Mouse (Mus musculus): ENCODE data around the gene Nfe2l1. TPM values are rescaled to one million over a fixed set of nuclear protein-coding genes. Genes with fewer than 3 reads are reported as not detected.
"Not testable (repeated sequence)": the region's sequence is repeated elsewhere in the genome, so short reads cannot be mapped to it uniquely, and the experiment has no call there.

Gene Nfe2l1
- total RNA-seq, 1 experiment from 2014 or later: 56.7 TPM

GRCm38 (mm10) chr11:96849681-96850467 is 20.1 kb upstream of the Nfe2l1 start, which contains the start of gene Copz2:
Gene Copz2, plus strand, starts transcription at chr11:96849870.
- 0 out of 2 replicates have a peak, but pooled peaks have one; percentile 22 for ATAC-seq (replicated peaks; ENCODE audit: insufficient number of reproducible peaks, low FRiP score, low TSS enrichment, poor library complexity, severe bottlenecking)

- not testable (repeated sequence) for ATAC-seq (replicated peaks; ENCODE audit: insufficient number of reproducible peaks, low FRiP score, low TSS enrichment, poor library complexity, severe bottlenecking)
Measured at GRCm38 (mm10) chr11:96849145-96849544, 19.4 kb upstream of the Nfe2l1 start.

- no peak for ATAC-seq (replicated peaks; ENCODE audit: insufficient number of reproducible peaks, low FRiP score, low TSS enrichment, poor library complexity, severe bottlenecking)
Measured at GRCm38 (mm10) chr11:96848694-96849093, 18.9 kb upstream of the Nfe2l1 start.

GRCm38 (mm10) chr11:96847240-96847639 is 17.5 kb upstream of the Nfe2l1 start:
- no peak for ATAC-seq (replicated peaks; ENCODE audit: insufficient number of reproducible peaks, low FRiP score, low TSS enrichment, poor library complexity, severe bottlenecking)

GRCm38 (mm10) chr11:96843627-96844026 is 13.9 kb upstream of the Nfe2l1 start:
- no peak for ATAC-seq (replicated peaks; ENCODE audit: insufficient number of reproducible peaks, low FRiP score, low TSS enrichment, poor library complexity, severe bottlenecking)

GRCm38 (mm10) chr11:96840290-96840689 is 10.5 kb upstream of the Nfe2l1 start:
- no peak for ATAC-seq (replicated peaks; ENCODE audit: insufficient number of reproducible peaks, low FRiP score, low TSS enrichment, poor library complexity, severe bottlenecking)

- ATAC-seq (replicated peaks; ENCODE audit: insufficient number of reproducible peaks, low FRiP score, low TSS enrichment, poor library complexity, severe bottlenecking): no peak
Measured at GRCm38 (mm10) chr11:96839877-96840276, 10.1 kb upstream of the Nfe2l1 start.

GRCm38 (mm10) chr11:96839428-96839827 is 9.7 kb upstream of the Nfe2l1 start:
- no peak for ATAC-seq (replicated peaks; ENCODE audit: insufficient number of reproducible peaks, low FRiP score, low TSS enrichment, poor library complexity, severe bottlenecking)

- no peak for ATAC-seq (replicated peaks; ENCODE audit: insufficient number of reproducible peaks, low FRiP score, low TSS enrichment, poor library complexity, severe bottlenecking)
Measured at GRCm38 (mm10) chr11:96838341-96838740, 8.6 kb upstream of the Nfe2l1 start.

- no peak; the same call in 1 of the 2 replicates for ATAC-seq (replicated peaks; ENCODE audit: insufficient number of reproducible peaks, low FRiP score, low TSS enrichment, poor library complexity, severe bottlenecking)
Measured at GRCm38 (mm10) chr11:96837298-96837697, 7.5 kb upstream of the Nfe2l1 start.

- no peak for ATAC-seq (replicated peaks; ENCODE audit: insufficient number of reproducible peaks, low FRiP score, low TSS enrichment, poor library complexity, severe bottlenecking)
Measured at GRCm38 (mm10) chr11:96834127-96834526, 4.4 kb upstream of the Nfe2l1 start.

- ATAC-seq (replicated peaks; ENCODE audit: insufficient number of reproducible peaks, low FRiP score, low TSS enrichment, poor library complexity, severe bottlenecking): no peak
Measured at GRCm38 (mm10) chr11:96832973-96833372, 3.2 kb upstream of the Nfe2l1 start.

- ATAC-seq (replicated peaks; ENCODE audit: insufficient number of reproducible peaks, low FRiP score, low TSS enrichment, poor library complexity, severe bottlenecking): no peak
Measured at GRCm38 (mm10) chr11:96832541-96832940, 2.8 kb upstream of the Nfe2l1 start.

GRCm38 (mm10) chr11:96831516-96831915 is 1.7 kb upstream of the Nfe2l1 start:
- no peak for ATAC-seq (replicated peaks; ENCODE audit: insufficient number of reproducible peaks, low FRiP score, low TSS enrichment, poor library complexity, severe bottlenecking)

GRCm38 (mm10) chr11:96830539-96831216 is 910 bp upstream of the Nfe2l1 start:
- no peak for ATAC-seq (replicated peaks; ENCODE audit: insufficient number of reproducible peaks, low FRiP score, low TSS enrichment, poor library complexity, severe bottlenecking)

GRCm38 (mm10) chr11:96829403-96829812 is 360 bp downstream of the Nfe2l1 start:
- peak; percentile 42 for ATAC-seq (replicated peaks; ENCODE audit: insufficient number of reproducible peaks, low FRiP score, low TSS enrichment, poor library complexity, severe bottlenecking)

- ATAC-seq (replicated peaks; ENCODE audit: insufficient number of reproducible peaks, low FRiP score, low TSS enrichment, poor library complexity, severe bottlenecking): no peak
Measured at GRCm38 (mm10) chr11:96828881-96829280, 887 bp downstream of the Nfe2l1 start.

- ATAC-seq (replicated peaks; ENCODE audit: insufficient number of reproducible peaks, low FRiP score, low TSS enrichment, poor library complexity, severe bottlenecking): no peak
Measured at GRCm38 (mm10) chr11:96827917-96828316, 1.9 kb downstream of the Nfe2l1 start.

- no peak for ATAC-seq (replicated peaks; ENCODE audit: insufficient number of reproducible peaks, low FRiP score, low TSS enrichment, poor library complexity, severe bottlenecking)
Measured at GRCm38 (mm10) chr11:96827062-96827581, 2.6 kb downstream of the Nfe2l1 start.

- no peak for ATAC-seq (replicated peaks; ENCODE audit: insufficient number of reproducible peaks, low FRiP score, low TSS enrichment, poor library complexity, severe bottlenecking)
Measured at GRCm38 (mm10) chr11:96826481-96826880, 3.3 kb downstream of the Nfe2l1 start.
